Mouse (Mus musculus): ENCODE data around the gene Cux2. TPM values are rescaled to one million over a fixed set of nuclear protein-coding genes. Genes with fewer than 3 reads are reported as not detected.

Cux2 gene
- polyA plus RNA-seq, 1 experiment from 2014 or later = 4.9 TPM

DNA sequence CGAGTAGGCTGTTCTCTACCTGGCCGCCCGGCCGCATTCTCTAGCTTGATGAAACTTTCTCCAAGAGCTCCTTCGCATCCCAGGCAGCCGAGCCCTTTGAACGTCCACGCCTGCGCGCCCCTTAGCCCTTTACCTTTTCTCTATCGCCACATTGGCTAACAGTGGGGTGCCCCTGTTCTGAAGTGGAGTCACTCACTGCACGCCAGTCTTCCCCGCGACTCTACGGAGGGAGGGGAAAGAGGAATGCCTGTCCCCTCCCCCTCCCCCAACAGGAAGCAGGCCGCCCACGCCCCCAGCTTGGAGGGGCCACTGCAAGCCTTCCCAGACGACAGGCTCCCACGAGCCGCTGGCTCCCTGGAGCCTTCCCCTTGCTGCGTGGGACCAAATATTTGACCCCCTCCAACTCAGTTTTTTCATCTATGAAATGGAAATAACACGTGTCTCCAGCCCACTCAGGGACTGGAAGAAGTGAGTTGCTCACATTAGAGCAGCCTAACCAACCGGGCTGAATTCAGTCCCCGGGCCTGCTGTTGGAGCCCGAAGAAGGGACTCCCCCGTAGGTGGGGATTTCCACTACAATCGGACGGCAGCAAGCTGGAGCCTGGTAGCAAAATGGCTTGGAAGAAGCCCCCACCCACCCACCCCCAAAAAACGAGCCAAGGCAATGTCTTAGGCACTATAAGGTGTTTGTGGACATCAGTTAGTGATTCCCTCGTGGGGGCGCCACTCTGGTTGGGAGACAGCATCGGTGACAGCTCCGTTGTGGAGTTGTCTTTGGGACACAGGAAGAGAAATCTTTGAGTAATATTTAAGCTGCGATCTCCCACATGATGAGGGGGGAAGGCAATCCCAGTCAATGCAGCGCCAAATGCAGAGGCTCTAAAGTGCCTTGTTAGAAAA, 212.2 kb downstream of the Cux2 start, which contains the start of gene Sh2b3:
Gene Sh2b3 (minus strand): TSS at position 206 of the 900 bp plus-strand sequence.
- Histone ChIP-seq H3K4me3 (ENCODE audit: low read depth, low read length) (peak within 1 kb of the TSS; percentile 81), H3K4me2 (peak within 1 kb of the TSS; percentile 96), H3K9ac (ENCODE audit: low read depth, low read length) (peak within 1 kb of the TSS; percentile 89), H3K27ac (ENCODE audit: low read depth, low read length) (peak within 1 kb of the TSS; percentile 89), H3K9me3 (ENCODE audit: control insufficient read depth, low read length) (no peaks in the 10 kb centered on the region), H3K4me1 (replicated peaks; ENCODE audit: control insufficient read depth, insufficient read depth, low read length) (peaks cover 54% of the 10 kb centered on the region), H3K36me3 (ENCODE audit: control insufficient read depth, insufficient read depth, low read length) (no peaks in the 10 kb centered on the region), H3K27me3 (replicated peaks; ENCODE audit: control insufficient read depth, insufficient read depth, low read length) (0 out of 2 replicates have a peak, but pooled peaks cover 3% of the 10 kb centered on the region)
- DNase-seq (ENCODE audit: low spot score) (peak; percentile 71), ATAC-seq (replicated peaks; ENCODE audit: low FRiP score) (peak; percentile 35)
- under 1% methylated on average over 35 of the region's 35 CpGs for WGBS

DNA sequence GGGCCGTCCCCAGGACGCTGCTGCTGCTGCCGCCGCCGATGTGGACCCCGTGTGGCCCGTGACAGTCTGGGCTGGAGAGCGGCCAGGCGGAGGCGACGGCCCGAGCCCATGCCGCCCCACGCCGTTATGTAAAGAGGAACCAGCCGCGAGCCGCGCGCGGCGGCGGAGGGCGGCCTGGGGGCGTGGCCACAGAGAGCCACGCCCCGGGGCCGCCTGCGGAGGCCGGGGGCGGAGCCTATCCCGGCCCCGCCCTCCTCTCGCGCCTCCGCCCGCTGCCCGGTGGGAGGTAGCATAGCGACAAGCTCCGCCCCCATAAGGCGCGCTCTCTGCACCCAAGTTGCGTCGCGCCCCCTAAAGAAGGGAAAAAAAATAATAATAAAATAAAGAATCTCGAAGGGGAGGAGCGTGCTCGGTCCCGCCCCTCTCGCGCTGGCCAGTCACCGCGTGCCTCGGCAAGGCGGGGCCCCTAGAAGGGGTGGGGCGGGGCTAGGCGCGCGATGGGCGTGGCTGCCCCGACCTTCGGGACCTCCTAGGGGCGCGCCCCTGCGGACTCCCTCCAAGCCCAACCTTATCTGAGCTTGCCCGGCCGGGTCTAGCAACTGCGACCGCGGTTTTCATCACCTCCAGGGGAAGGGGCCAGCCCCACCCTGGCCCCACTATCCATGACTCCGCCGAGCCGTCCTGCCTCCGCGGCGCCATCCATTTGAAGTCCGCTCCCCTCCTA, 213.0 kb downstream of the Cux2 start:
- H3K4me1 ChIP-seq (replicated peaks; ENCODE audit: control insufficient read depth, insufficient read depth, low read length) = peaks cover 55% of the 10 kb centered on the region
- peak; percentile 88 for ATAC-seq (replicated peaks; ENCODE audit: low FRiP score)
- under 1% methylated on average over 75 of the region's 77 CpGs for WGBS
- 0 out of 2 replicates have a peak, but pooled peaks cover 2% of the 10 kb centered on the region for H3K36me3 ChIP-seq (ENCODE audit: control insufficient read depth, insufficient read depth, low read length)
- H3K9ac ChIP-seq (ENCODE audit: low read depth, low read length) = peak overlapping the region; percentile 89
- peak; percentile 96 for DNase-seq (ENCODE audit: low spot score)
- H3K27ac ChIP-seq (ENCODE audit: low read depth, low read length) = peak overlapping the region; percentile 89
- H3K4me2 ChIP-seq = peak overlapping the region; percentile 96
- H3K9me3 ChIP-seq (ENCODE audit: control insufficient read depth, low read length) = no peaks in the 10 kb centered on the region
- H3K4me3 ChIP-seq (ENCODE audit: low read depth, low read length) = peak overlapping the region; percentile 81
- H3K27me3 ChIP-seq (replicated peaks; ENCODE audit: control insufficient read depth, insufficient read depth, low read length) = no peaks in the 10 kb centered on the region

DNA sequence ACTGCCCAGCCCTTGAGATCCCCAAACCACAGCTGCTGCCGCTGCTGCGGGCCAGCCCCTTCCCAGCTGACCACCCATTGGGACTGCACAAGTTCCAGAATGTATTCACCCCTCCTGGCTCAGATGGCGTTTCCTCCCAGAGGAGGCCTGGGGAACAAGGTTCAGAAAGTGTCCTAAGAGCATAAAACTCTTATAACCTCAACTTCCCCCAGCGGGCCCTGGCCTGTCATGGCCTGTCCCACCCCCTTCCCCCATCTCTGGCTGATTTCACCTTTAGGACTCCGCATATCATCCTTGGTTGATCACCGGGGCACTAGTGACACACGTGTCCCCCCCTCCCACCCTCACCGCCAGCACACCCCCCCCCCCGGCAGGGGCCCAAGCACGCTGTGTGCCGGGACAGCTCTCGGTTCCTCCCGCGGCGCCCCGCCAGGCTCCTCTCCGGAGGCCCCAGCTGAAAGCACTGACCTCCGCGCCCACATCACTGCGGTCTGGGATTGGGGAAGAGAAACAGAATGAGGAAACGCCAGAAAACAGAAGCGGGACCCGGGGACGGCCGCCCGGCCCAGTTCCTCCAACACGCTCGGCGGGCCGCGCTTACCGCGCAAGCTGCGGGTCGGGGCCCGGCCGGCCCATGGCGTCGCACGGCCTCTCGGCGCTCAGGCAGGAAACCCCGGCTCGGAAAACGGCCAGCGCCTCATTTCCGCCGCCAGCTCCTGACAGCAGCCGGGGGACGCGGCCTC, 213.8 kb downstream of the Cux2 start:
- H3K36me3 ChIP-seq (ENCODE audit: control insufficient read depth, insufficient read depth, low read length) = 0 out of 2 replicates have a peak, but pooled peaks cover 2% of the 10 kb centered on the region
- H3K27me3 ChIP-seq (replicated peaks; ENCODE audit: control insufficient read depth, insufficient read depth, low read length) = no peaks in the 10 kb centered on the region
- H3K4me3 ChIP-seq (ENCODE audit: low read depth, low read length) = peak overlapping the region; percentile 81
- no peak for DNase-seq (ENCODE audit: low spot score)
- H3K4me1 ChIP-seq (replicated peaks; ENCODE audit: control insufficient read depth, insufficient read depth, low read length) = peaks cover 57% of the 10 kb centered on the region
- peak overlapping the region; percentile 96 for H3K4me2 ChIP-seq
- ATAC-seq (replicated peaks; ENCODE audit: low FRiP score) = peak; percentile 10; the same call in 1 of the 2 replicates
- peak overlapping the region; percentile 89 for H3K9ac ChIP-seq (ENCODE audit: low read depth, low read length)
- under 1% methylated on average over 51 of the region's 51 CpGs for WGBS
- H3K27ac ChIP-seq (ENCODE audit: low read depth, low read length) = peak overlapping the region; percentile 89
- H3K9me3 ChIP-seq (ENCODE audit: control insufficient read depth, low read length) = no peaks in the 10 kb centered on the region

DNA sequence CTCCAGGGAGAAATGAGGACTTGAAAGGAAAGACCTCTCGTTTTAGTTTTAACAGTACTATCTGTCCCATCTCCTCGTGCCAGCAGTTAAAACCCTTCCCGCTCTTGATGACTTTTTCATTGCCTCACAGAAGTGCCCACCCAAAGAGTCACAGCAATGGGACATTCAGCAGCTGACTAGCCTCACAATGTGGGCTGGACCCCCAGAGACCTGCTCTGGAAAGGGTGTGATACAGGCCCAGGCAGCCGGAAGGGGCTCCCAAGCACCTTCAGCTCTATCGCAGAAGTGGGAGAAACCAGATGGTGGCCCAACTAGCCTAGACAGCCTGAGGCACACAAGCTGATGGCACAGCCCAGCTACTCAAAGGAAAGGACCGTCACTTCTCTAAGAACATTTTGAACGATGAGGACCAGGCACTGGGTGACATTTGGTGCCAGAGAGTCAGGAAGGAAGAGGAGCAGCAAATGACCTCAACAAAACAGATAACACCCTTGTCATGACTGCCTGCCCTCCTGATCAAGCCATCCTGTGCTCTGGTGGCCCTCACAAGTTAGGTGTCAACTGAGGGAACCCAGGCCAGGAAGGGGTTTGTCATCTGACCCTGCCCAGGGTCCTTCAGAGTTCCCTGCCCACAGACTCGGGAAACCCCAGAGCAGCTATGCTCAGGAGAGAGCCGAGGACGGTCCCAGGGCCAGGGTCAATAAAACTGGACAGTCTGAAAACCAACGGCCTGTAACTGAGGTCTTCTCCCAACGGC, 214.7 kb downstream of the Cux2 start:
- peaks cover 57% of the 10 kb centered on the region for H3K4me1 ChIP-seq (replicated peaks; ENCODE audit: control insufficient read depth, insufficient read depth, low read length)
- 0 out of 2 replicates have a peak, but pooled peaks cover 2% of the 10 kb centered on the region for H3K36me3 ChIP-seq (ENCODE audit: control insufficient read depth, insufficient read depth, low read length)
- peak overlapping the region; percentile 81 for H3K4me3 ChIP-seq (ENCODE audit: low read depth, low read length)
- DNase-seq (ENCODE audit: low spot score) = no peak
- peak overlapping the region; percentile 89; the same call in 1 of the 2 replicates for H3K27ac ChIP-seq (ENCODE audit: low read depth, low read length)
- no peaks in the 10 kb centered on the region for H3K27me3 ChIP-seq (replicated peaks; ENCODE audit: control insufficient read depth, insufficient read depth, low read length)
- H3K9ac ChIP-seq (ENCODE audit: low read depth, low read length) = peak overlapping the region; percentile 89
- H3K4me2 ChIP-seq = peak overlapping the region; percentile 96
- no peak for ATAC-seq (replicated peaks; ENCODE audit: low FRiP score)
- H3K9me3 ChIP-seq (ENCODE audit: control insufficient read depth, low read length) = no peaks in the 10 kb centered on the region
- WGBS = 19% methylated on average over 12 of the region's 12 CpGs

DNA sequence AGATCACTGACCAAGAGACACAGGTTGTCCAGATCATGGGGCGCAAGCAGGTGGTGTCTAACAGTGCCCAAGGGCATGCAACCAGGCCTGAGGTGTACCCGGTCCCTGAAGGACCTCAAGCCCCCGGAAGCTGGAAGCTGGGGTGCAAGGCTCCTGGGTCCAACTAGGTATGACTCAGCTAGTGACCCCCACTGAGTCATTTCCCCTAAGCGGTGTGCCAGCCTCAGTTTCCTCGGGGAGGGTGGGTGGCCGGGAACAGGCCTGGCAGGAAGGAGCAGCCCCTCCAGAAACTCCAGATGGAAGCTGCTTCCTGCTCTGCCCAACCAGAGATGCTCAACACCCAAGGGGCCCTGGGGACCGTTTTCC, 215.7 kb downstream of the Cux2 start:
- Histone ChIP-seq H3K4me2 (peak overlapping the region; percentile 96), H3K27me3 (replicated peaks; ENCODE audit: control insufficient read depth, insufficient read depth, low read length) (no peaks in the 10 kb centered on the region), H3K9ac (ENCODE audit: low read depth, low read length) (peak overlapping the region; percentile 46), H3K4me1 (replicated peaks; ENCODE audit: control insufficient read depth, insufficient read depth, low read length) (peaks cover 57% of the 10 kb centered on the region), H3K4me3 (ENCODE audit: low read depth, low read length) (peak overlapping the region; percentile 81), H3K9me3 (ENCODE audit: control insufficient read depth, low read length) (no peaks in the 10 kb centered on the region), H3K27ac (ENCODE audit: low read depth, low read length) (no peak overlapping the region), H3K36me3 (ENCODE audit: control insufficient read depth, insufficient read depth, low read length) (0 out of 2 replicates have a peak, but pooled peaks cover 2% of the 10 kb centered on the region)
- DNase-seq (ENCODE audit: low spot score) (no peak), ATAC-seq (replicated peaks; ENCODE audit: low FRiP score) (no peak)
- WGBS = 42% methylated on average over 7 of the region's 7 CpGs

DNA sequence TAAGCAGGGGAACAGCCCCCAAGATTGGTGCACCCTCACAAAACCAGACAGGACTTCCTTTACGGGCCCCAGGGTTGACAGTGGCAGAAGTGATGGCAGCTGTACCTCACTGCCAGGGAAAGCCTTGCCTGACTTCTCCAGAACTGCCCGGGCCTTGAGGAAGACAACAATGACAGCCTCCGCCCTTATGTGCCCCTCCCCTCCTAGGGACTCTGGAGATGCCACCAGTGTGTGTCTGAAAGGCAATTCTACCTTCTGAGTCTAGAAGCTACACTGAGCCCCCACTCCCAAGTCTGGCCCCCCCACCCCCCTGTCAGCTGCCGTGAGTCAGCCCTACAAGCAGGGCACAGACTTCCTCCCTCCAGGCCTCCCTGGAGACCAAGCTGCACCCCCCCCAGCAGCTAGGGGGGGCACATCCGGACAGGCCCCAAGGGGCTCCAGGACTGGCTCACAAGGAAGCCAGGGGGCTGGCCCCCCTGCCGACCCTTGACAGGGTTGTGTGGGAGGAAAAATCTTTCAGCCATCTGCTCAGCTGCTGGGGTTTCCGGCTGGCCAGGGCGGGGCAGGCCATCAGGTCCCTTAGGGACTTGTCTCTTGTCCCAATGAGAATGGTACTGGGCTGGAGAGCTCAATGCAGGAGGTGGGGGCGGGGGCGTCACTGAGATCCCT, 216.2 kb downstream of the Cux2 start:
- Histone ChIP-seq H3K4me2 (peak overlapping the region; percentile 96), H3K4me3 (ENCODE audit: low read depth, low read length) (peak overlapping the region; percentile 20; the same call in 1 of the 2 replicates), H3K27ac (ENCODE audit: low read depth, low read length) (no peak overlapping the region), H3K4me1 (replicated peaks; ENCODE audit: control insufficient read depth, insufficient read depth, low read length) (peaks cover 53% of the 10 kb centered on the region), H3K9me3 (ENCODE audit: control insufficient read depth, low read length) (no peaks in the 10 kb centered on the region), H3K36me3 (ENCODE audit: control insufficient read depth, insufficient read depth, low read length) (peaks cover 5% of the 10 kb centered on the region; the same call in 1 of the 2 replicates), H3K9ac (ENCODE audit: low read depth, low read length) (peak overlapping the region; percentile 46), H3K27me3 (replicated peaks; ENCODE audit: control insufficient read depth, insufficient read depth, low read length) (no peaks in the 10 kb centered on the region)
- WGBS = 21% methylated on average over 10 of the region's 10 CpGs
- no peak for DNase-seq (ENCODE audit: low spot score)
- ATAC-seq (replicated peaks; ENCODE audit: low FRiP score) = no peak

DNA sequence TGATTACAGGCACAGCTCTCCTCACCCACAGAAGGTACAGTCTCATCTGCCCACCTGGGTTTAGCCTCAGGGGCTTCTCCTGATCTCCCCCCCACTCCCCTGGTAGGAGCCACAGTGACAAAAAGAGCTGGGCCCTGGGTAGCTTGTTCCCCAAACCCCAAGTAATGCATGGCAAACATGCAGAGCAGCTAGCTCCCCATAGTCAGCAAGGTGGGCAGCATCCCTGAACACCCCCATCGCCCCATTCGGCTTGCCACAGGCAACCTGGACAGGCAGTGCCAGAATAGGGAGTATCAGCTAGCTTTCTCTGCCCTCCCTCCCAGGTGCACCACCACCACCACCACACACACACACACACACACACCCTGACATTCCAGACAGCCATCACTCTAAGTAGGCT, 216.7 kb downstream of the Cux2 start:
- Histone ChIP-seq H3K36me3 (ENCODE audit: control insufficient read depth, insufficient read depth, low read length) (peaks cover 10% of the 10 kb centered on the region; the same call in 1 of the 2 replicates), H3K4me3 (ENCODE audit: low read depth, low read length) (no peak overlapping the region), H3K4me2 (peak overlapping the region; percentile 96), H3K4me1 (replicated peaks; ENCODE audit: control insufficient read depth, insufficient read depth, low read length) (peaks cover 47% of the 10 kb centered on the region), H3K9me3 (ENCODE audit: control insufficient read depth, low read length) (no peaks in the 10 kb centered on the region), H3K9ac (ENCODE audit: low read depth, low read length) (no peak overlapping the region), H3K27me3 (replicated peaks; ENCODE audit: control insufficient read depth, insufficient read depth, low read length) (no peaks in the 10 kb centered on the region), H3K27ac (ENCODE audit: low read depth, low read length) (no peak overlapping the region)
- ATAC-seq (replicated peaks; ENCODE audit: low FRiP score) (no peak), DNase-seq (ENCODE audit: low spot score) (no peak)
- 81% methylated on average over 2 of the region's 2 CpGs for whole genome bisulfite sequencing
